Mouse (Mus musculus) layer of hippocampus, adult 2 months (tissue): ENCODE results near the gene Sub1. TPM values are rescaled to one million over a fixed set of nuclear protein-coding genes. Genes with fewer than 3 reads are reported as not detected.

ENCODE experiments used
- DNase-seq, 2 experiments: peaks; one replicate each; pipeline ENCODE4 v3.0.0; 2022; ENCODE audit warnings: low spot score in 2 of 2
- H3K27ac ChIP-seq: fragments of 200-600 bp; 2 replicates; pipeline ENCODE4 v1.8.1; 2022
- H3K4me3 ChIP-seq: fragments of 200-600 bp; 2 replicates; pipeline ENCODE4 v1.8.1; 2022; ENCODE audit warnings: mild to moderate bottlenecking
- CTCF ChIP-seq: fragments of 200-600 bp; conservative IDR thresholded peaks from 2 replicates; pipeline ENCODE4 v1.8.1; 2022; ENCODE audit warnings: antibody characterized with exemption, mild to moderate bottlenecking, moderate library complexity
- total RNA-seq, 2 experiments: library from RNA; stranded (reverse); gene quantifications; 2 replicates each; pipeline ENCODE4 v1.2.3; 2021

The Sub1 gene
- total RNA-seq, 2 experiments from 2014 or later, result 303 to 321 TPM

DNA sequence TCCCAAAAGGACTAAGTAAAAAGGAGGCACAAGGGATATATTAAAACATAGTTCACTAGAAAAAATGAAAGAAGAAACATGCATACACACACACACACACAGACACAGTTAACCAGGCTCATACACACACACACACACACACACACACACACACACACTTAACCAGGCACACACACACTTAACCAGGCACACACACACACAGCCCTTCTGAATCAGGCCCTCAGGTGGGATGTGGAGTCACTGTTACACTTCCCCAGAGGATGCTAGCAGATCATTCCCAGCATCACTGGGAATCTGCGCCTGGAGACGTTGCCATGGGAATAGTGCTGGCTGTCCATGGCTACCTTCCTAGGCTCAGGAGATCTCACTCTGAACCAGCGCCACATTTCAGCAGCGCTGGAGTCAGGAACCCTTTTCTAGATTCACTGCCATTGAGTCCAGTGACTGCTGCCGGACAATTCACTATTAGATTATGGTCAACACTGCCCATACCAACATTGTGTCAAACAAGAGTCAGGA is 30.2 kb upstream of the Sub1 start:
- H3K27ac ChIP-seq, result no peak overlapping the region
- no peak overlapping the region for H3K4me3 ChIP-seq
- no peak for TF ChIP-seq CTCF
- DNase-seq, result peak; percentile 25 to 29

DNA sequence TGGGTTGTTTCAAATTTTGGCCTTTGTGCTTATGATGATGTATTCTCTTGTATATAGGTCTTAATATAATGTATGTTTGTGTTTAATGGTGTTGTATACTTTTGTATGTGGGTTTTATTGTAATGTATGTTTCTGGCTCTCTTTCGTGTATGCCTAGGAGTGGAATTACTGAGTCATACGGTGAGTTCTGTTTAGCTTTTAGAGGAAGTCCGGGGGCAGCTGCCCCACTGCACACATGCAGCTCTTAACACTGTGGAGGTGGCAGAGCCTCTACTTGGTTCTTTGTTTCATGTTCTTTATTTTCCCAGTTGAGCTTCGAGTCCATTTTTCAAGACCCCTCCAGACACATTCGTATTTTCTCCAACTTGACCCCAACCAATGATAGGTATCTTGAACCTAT is 29.2 kb upstream of the Sub1 start:
- Histone ChIP-seq H3K4me3 (no peak overlapping the region), H3K27ac (no peak overlapping the region)
- DNase-seq, result no peak
- TF ChIP-seq CTCF, result no peak

DNA sequence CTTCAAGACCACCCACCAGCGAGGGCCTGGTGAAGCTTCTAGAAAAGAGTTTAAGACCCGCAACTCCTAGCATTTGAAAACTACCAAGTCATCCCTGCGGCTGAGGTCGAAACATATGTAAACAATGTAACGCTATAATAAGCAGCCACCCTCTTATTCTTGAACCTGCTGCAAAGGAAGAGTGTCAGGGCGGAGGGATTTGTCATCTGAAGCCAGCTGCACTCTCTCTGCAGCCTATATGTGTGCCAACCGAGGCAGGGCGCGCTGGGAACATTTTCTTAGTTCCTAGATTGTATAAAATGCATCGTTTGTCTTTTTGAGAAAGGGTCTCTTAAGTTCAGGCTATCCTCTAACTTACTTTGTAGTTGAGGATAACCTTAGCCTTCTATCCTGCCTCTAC is 28.6 kb upstream of the Sub1 start:
- DNase-seq, result no peak

DNA sequence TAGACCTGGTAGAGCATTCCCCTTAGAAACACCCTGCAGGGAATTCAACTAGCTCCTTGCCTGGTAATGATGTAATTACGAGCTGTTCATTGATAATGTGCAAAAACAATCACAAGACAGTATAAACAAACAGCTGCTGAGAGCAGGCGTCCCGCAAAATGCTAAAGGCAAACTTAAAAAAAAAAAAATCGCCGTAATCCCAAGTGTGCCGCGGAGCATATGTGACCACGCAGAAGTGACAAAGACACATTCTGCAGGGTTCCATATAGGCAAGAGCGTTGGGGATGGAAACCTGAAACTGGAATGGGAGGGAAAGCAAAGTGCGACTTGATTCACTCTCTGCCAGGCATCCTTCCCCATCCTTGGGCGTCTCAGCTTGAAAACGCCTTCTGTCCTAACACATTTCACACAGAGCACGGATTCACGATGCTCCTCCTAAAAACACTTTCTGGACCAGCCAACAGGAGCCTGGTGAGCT is 28.0 kb upstream of the Sub1 start:
- peak in 1 of 2 experiments; percentile 10 for DNase-seq
- no peak overlapping the region for H3K27ac ChIP-seq

More for the DNA sequence above, 28.6 kb upstream of the Sub1 start:
- TF ChIP-seq CTCF, result no peak
- no peak overlapping the region for H3K4me3 ChIP-seq
- no peak overlapping the region for H3K27ac ChIP-seq

DNA sequence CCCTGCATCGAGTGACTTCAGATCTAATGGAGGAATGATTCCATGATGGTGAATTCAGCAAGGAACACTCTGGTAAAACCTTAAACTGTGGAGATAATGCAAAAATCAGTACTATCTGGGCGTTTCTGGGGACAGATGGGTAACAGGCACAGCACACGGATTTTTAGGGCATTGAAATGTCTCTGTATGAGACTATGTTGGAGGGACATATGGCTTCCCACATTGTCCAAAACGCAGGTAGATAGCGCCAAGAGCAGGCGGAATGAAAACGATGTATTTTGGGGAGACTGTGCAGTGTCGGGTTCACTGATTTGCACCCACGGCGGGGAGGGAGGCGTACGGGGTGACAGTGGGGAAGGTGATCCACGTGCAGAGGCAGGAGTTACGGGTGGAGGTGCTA is 22.7 kb upstream of the Sub1 start:
- Histone ChIP-seq H3K27ac (peak overlapping the region; percentile 74), H3K4me3 (peak overlapping the region; percentile 25)
- peak; percentile 30 to 46 for DNase-seq
- no peak for TF ChIP-seq CTCF

More for the DNA sequence above, 28.0 kb upstream of the Sub1 start:
- H3K4me3 ChIP-seq, result no peak overlapping the region
- no peak for TF ChIP-seq CTCF

DNA sequence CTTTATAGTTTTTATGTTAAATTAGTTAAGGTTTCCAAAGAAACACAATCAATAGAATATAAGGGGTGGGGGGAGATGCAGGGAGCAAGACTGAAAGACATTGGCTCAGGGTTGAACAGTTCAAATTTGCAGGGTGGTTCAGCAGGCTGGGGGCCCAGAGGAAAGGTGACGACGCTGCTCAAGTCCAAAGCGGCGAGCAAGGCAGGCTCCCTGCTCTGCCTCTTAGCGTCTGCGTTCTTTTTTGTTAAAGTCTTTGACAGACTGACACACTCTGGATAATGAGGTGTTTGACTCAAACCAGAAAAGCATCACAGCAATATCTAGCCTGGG is 21.6 kb upstream of the Sub1 start:
- Histone ChIP-seq H3K27ac (peak overlapping the region; percentile 74; the same call in 1 of the 2 replicates), H3K4me3 (no peak overlapping the region)
- TF ChIP-seq CTCF, result no peak
- no peak for DNase-seq

DNA sequence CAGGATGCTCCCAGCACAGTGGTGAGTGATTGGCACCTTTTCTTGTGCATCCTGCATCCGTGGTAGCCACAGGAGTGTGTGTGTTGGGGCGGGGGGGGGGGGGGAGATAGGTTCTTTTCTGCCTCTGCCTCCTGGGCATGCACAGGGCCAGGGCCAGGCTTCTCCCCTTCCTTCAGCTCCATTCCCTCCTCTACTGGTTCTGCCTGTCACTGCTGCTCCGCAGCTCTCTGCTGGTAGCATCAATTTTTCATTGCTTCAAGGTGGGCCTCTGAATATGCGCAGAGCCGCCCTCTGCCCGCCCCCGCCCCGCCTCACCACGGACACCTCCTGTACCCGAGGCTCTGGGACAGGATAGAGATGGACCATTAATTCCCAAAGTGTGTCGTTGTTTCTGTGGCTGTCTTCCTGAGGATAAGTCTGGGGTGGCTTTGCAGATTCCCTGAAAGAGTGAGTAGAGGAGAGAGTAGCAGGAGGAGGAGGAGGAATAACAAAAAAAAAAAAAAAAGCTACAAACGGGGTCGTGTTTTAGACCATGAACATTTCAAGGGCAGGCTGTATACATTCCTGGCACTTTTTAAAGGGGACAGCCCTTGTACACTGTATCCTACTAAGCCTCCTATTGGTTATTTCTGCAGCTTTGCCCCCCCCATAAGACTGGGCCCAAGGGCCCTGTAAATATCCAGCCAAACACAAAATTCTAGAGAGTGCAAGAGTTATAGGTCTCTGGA is 21.1 kb upstream of the Sub1 start:
- no peak for TF ChIP-seq CTCF
- DNase-seq, result no peak
- H3K4me3 ChIP-seq, result no peak overlapping the region
- no peak overlapping the region for H3K27ac ChIP-seq

DNA sequence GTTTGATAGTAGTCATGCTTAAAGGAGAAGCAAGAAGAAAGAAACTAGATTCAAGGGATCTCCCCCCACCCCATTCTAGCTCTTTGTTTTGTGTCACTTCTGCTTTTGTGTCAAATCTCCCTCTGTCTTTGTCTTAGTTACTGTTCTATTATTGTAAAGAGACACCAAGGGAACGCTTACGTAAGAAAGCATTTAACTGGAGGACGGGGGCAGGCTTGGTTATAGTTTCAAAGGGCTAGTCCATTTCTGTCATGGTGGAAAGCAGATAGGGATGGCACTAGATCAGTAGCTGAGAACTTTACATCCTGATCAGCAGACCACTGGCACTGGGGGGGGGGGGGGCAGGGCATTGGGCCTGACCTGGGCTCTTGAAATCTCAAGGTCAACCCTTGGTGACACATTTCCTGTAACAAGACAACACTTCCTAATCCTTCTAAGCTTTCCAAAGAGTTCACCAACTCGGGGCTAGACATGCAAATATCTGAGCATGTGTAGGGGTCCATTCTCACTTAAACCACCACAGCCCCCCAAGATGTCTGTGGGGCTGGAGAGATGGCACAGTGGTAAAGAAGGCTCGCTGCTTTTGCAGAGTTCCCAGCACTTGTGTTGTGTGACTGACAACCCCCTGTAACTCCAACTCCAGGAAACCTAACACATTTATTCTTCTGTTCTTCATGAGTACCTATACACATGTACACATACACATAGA is 17.6 kb upstream of the Sub1 start:
- TF ChIP-seq CTCF, result no peak
- Histone ChIP-seq H3K4me3 (no peak overlapping the region), H3K27ac (no peak overlapping the region)
- no peak for DNase-seq

DNA sequence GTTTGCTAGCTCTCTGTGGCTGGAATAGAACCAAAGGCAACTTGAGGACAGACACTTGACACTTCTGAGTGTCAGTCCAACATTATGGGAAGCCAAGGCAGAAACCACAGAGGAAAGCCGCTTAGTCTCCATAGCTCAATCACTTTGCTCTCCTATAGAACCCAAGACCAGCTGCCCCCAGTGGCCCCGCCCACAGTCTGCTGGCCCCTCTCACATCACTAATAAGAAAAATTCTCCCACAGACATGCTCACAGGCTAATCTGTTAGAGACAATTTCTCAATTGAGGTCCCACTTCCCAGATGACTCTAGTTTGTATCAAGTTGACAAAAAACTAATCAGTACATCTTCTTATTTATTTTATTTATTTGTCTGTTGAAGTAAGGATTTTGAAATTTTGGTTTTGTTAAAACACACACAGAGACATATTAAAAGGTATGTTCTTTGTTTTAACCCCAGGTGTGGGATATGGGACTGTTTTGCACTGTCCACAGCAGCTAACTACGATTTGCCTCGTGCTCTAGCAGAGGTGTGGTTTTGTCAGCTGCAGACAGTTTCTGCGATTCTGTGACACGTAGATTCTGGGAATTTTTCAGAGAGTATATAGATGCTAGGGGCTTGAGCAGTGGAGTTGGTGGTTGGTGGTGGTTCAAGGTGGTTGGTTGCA is 16.9 kb upstream of the Sub1 start:
- Histone ChIP-seq H3K4me3 (no peak overlapping the region), H3K27ac (no peak overlapping the region)
- DNase-seq, result no peak
- TF ChIP-seq CTCF, result no peak

DNA sequence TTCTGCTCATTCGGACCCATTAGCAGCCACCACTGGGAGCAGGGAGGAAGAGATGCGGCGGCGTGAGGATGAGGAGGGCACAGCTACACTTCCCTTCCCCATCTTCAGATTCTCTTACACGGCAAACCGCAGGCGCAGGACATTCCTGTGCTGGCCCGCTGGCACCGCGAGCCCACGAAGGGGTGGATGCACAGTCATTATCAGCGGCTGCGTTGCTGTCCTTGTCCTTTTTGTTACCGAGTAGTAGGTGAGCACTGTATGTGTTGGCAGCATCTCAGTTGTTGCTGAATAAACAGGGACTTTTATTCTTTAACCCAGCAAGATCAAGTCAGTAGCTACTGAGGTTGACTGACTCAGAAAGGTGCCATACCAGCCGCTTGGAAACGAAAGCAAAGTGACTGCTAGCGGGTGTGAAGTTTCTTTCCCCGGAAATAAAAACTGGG is 13.8 kb upstream of the Sub1 start:
- no peak for TF ChIP-seq CTCF
- no peak overlapping the region for H3K27ac ChIP-seq
- H3K4me3 ChIP-seq, result peak overlapping the region; percentile 36
- DNase-seq, result no peak

DNA sequence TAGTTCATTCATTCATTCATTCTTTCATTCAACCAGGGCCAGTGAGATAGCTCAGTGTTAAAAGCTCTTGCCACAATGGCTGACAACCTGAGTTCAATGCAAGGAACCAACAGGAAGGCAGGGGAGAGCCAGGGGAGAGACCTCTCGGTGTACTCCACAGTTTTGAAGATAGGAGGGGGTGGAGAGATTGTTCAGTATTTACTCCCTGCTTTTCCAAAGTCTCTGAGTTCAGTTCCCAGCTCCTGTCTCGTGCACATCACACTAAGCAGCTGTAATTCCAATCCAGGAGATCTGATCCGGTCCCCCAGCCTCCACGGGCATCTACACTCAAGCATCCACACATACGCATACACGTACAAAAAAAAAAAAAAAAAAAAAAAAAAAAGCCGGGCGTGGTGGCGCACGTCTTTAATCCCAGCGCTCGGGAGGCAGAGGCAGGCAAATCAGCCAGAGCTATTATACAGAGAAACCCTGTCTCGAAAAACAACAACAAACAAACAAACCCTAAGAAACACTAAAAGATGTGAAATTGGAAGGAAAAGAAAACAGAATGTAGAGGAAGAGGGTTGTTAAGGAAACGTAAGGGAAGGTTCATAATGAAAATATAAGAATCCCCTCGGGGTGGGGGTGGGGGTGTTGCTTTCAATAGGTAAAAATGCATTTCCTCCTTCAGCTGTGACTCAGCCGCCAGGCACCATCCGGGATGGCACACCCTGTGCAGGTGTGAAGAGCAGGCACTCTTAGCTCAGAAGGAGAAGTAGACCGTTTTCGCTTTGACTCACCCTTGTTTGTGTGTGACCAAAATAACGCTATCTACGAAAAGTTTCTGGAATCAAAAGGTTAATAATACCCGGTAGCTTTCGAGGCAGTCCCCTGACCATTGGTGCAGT is 13.2 kb upstream of the Sub1 start:
- Histone ChIP-seq H3K27ac (no peak overlapping the region), H3K4me3 (peak overlapping the region; percentile 36)
- DNase-seq, result no peak
- no peak for TF ChIP-seq CTCF

DNA sequence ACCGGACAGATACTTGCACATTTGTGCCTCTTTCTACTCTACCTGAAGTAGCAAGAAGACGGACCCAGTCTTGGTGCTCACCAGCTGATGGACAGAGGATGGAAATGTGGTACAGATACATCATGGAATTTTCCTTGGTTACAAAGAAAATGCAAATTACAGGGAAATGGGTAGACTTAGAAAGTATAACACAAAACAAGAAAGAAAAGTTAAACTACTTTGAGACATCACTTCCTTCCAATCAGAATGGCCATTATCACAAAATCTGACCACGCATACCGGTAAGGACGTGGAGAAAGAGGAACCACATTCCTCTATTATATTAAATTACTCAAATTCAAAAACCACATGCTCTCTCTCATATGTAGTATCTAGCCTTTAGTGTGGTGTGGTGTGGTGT is 12.1 kb upstream of the Sub1 start:
- H3K27ac ChIP-seq, result no peak overlapping the region
- DNase-seq, result no peak
- H3K4me3 ChIP-seq, result no peak overlapping the region
- no peak for TF ChIP-seq CTCF
